Mouse (Mus musculus): ENCODE data around the gene Gm15446.

DNA sequence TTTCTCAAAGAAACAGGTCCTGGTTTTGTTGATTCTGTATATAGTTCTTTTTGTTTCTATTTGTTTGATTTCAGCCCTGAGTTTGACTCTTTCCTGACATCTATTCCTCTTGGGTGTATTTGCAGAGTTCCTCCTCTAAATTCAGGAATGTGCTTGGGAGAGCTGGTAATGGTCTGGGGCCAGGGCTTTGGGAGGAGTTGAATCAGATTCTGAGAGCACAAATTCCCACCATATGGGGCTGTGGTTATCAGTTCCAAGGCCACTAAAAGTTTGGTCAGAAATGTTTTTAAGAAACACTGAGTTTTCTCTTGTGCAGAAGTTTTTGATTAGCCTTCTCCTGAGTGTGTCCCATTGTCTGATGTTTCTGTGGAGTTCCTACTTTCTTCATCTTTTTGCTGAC lies 1.7 kb downstream of the Gm15446 start:
- TF ChIP-seq POLR2A (IDR thresholded peaks at IDR 0.05; ENCODE audit: borderline replicate concordance, extremely low read depth, low read depth, low read length) (no peak), CTCF (IDR thresholded peaks at IDR 0.05; ENCODE audit: insufficient read depth, low read length) (no peak)

Data from lung, adult 2 months (tissue).